Mouse (Mus musculus): ENCODE measurements around the gene Apopt1.

GRCm38 (mm10) chr12:111774845-111775244 is 61.8 kb downstream of the Apopt1 start:
- TF ChIP-seq TCF3 (IDR thresholded peaks at IDR 0.05; ENCODE audit: insufficient read length, low read depth) (no peak), MAX (IDR thresholded peaks at IDR 0.05; ENCODE audit: low read depth) (no peak), MYOD1 (IDR thresholded peaks at IDR 0.05; ENCODE audit: control insufficient read depth in 1 of 3, insufficient read length in 2 of 3, low read depth in 2 of 3) (no peak), CEBPB (IDR thresholded peaks at IDR 0.05; ENCODE audit: insufficient read depth, poor library complexity, severe bottlenecking) (no peak), POLR2A (IDR thresholded peaks at IDR 0.05; ENCODE audit: insufficient read length, low read depth) (no peak), TCF12 (IDR thresholded peaks at IDR 0.05; ENCODE audit: insufficient read depth, poor library complexity, severe bottlenecking) (no peak), E2F4 (IDR thresholded peaks at IDR 0.05; ENCODE audit: insufficient read depth) (no peak), POLR2AphosphoS2 (IDR thresholded peaks at IDR 0.05; ENCODE audit: insufficient read length, low read depth) (no peak)

Measured in myocyte (in vitro differentiated cells).